Mouse (Mus musculus): ENCODE results near the gene Limd2.
"Not testable (repeated sequence)": the region's sequence is repeated elsewhere in the genome, so short reads cannot be mapped to it uniquely, and the experiment has no call there.

DNA sequence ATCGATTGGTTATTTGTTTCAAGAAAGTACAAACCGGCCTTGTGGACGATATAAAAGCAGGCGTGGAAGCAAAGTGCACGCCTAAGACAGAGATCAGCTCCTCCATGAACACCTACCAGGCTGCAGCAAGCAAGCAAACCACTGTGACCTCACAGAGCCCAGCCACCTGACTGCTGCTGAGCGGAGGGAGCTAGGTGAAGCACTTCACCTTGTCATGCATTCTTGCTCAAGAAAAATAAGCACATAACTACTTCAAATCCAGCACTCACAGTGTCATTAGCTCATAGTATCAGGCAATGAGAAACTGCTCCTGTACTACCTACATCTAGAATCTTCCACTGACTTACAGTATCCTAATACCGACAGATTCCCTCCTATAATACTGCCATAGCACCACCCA is 39.3 kb upstream of the Limd2 start:
- not testable (repeated sequence) for TF ChIP-seq JUN (IDR thresholded peaks at IDR 0.05; ENCODE audit: insufficient read depth, low read depth, low read length); TCF12 (IDR thresholded peaks at IDR 0.05; ENCODE audit: low read depth, low read length); USF1 (IDR thresholded peaks at IDR 0.05; ENCODE audit: low read depth, low read length)
